Mouse (Mus musculus): ENCODE data around the gene Tdrd12.
"Not testable (repeated sequence)": the region's sequence is repeated elsewhere in the genome, so short reads cannot be mapped to it uniquely, and the experiment has no call there.

DNA sequence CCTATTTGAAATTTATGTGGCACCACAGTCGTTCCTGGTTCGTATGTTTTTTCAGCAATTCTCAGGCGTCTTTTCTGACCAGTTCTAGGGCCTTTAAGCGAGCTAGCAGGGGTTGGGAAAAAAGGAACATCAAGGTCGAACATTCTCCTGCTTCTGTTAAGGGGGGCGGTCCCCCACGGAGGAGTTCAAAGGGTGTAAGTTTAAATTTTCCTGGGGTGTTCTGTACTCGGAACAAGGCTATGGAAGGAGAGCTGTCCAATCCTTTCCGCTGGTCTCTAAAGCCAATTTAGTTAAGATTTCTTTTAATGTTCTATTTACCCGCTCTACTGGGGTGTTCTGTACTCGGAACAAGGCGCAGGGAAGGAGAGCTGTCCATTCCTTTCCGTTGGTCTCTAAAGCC is 28.4 kb upstream of the Tdrd12 start:
- TF ChIP-seq POLR2A (IDR thresholded peaks at IDR 0.05; ENCODE audit: control insufficient read depth, low read depth, low read length); CTCF (IDR thresholded peaks at IDR 0.05; ENCODE audit: control insufficient read depth, insufficient read depth, insufficient replicate concordance, low read depth, low read length): not testable (repeated sequence)

Data from testis, adult 2 months (tissue).